Mouse (Mus musculus): ENCODE measurements around the gene Thap12. TPM values are rescaled to one million over a fixed set of nuclear protein-coding genes. Genes with fewer than 3 reads are reported as not detected.

Gene Thap12
- polyA plus RNA-seq, 1 experiment from 2014 or later, result 45.5 TPM

- Histone ChIP-seq H3K27ac (replicated peaks) (no peak overlapping the region), H3K4me2 (no peak overlapping the region), H3K27me3 (no peaks in the 10 kb centered on the region), H3K9ac (no peak overlapping the region), H3K4me1 (replicated peaks) (peaks cover 12% of the 10 kb centered on the region; the same call in 1 of the 2 replicates), H3K36me3 (no peaks in the 10 kb centered on the region), H3K9me3 (no peaks in the 10 kb centered on the region), H3K4me3 (no peak overlapping the region)
- ATAC-seq (ENCODE audit: low read depth), result no peak
- 89% methylated on average over 2 of the region's 2 CpGs for WGBS
Measured at GRCm38 (mm10) chr7:98677511-98677910, 25.4 kb upstream of the Thap12 start.

- Histone ChIP-seq H3K4me2 (peak overlapping the region; percentile 6; the same call in 1 of the 2 replicates), H3K9me3 (no peaks in the 10 kb centered on the region), H3K27ac (replicated peaks) (no peak overlapping the region), H3K4me3 (no peak overlapping the region), H3K36me3 (no peaks in the 10 kb centered on the region), H3K4me1 (replicated peaks) (peaks cover 12% of the 10 kb centered on the region; the same call in 1 of the 2 replicates), H3K9ac (no peak overlapping the region), H3K27me3 (no peaks in the 10 kb centered on the region)
- WGBS, result 70% methylated on average over 7 of the region's 7 CpGs
- ATAC-seq (ENCODE audit: low read depth), result no peak
Measured at GRCm38 (mm10) chr7:98678441-98678840, 24.5 kb upstream of the Thap12 start.

GRCm38 (mm10) chr7:98680691-98681090, 22.2 kb upstream of the Thap12 start:
- peaks cover 12% of the 10 kb centered on the region; the same call in 1 of the 2 replicates for H3K4me1 ChIP-seq (replicated peaks)
- no peak for ATAC-seq (ENCODE audit: low read depth)
- no peaks in the 10 kb centered on the region for H3K9me3 ChIP-seq
- H3K4me2 ChIP-seq, result no peak overlapping the region
- no peak overlapping the region for H3K27ac ChIP-seq (replicated peaks)
- no peaks in the 10 kb centered on the region; the same call in 1 of the 2 replicates for H3K27me3 ChIP-seq
- no peak overlapping the region for H3K4me3 ChIP-seq
- no peak overlapping the region for H3K9ac ChIP-seq
- WGBS, result 76% methylated on average over 2 of the region's 2 CpGs
- no peaks in the 10 kb centered on the region for H3K36me3 ChIP-seq

GRCm38 (mm10) chr7:98682821-98683220, 20.1 kb upstream of the Thap12 start:
- H3K27me3 ChIP-seq, result no peaks in the 10 kb centered on the region; the same call in 1 of the 2 replicates
- H3K36me3 ChIP-seq, result no peaks in the 10 kb centered on the region
- H3K9me3 ChIP-seq, result no peaks in the 10 kb centered on the region
- WGBS, result 95% methylated on average over 10 of the region's 10 CpGs
- no peak overlapping the region for H3K27ac ChIP-seq (replicated peaks)
- no peak for ATAC-seq (ENCODE audit: low read depth)
- H3K9ac ChIP-seq, result no peak overlapping the region
- no peak overlapping the region for H3K4me3 ChIP-seq
- H3K4me2 ChIP-seq, result no peak overlapping the region
- peaks cover 12% of the 10 kb centered on the region; the same call in 1 of the 2 replicates for H3K4me1 ChIP-seq (replicated peaks)

- ATAC-seq (ENCODE audit: low read depth), result peak; percentile 50; the same call in 1 of the 2 replicates
Measured at GRCm38 (mm10) chr7:98685895-98686294, 17.0 kb upstream of the Thap12 start.

GRCm38 (mm10) chr7:98690126-98690525, 12.8 kb upstream of the Thap12 start:
- Histone ChIP-seq H3K9me3 (no peaks in the 10 kb centered on the region), H3K9ac (no peak overlapping the region), H3K27ac (replicated peaks) (no peak overlapping the region), H3K27me3 (no peaks in the 10 kb centered on the region), H3K4me2 (no peak overlapping the region), H3K4me3 (no peak overlapping the region), H3K36me3 (no peaks in the 10 kb centered on the region), H3K4me1 (replicated peaks) (peaks cover 6% of the 10 kb centered on the region)
- ATAC-seq (ENCODE audit: low read depth), result no peak
- 93% methylated on average over 1 of the region's 1 CpGs for WGBS

More at GRCm38 (mm10) chr7:98685895-98686294, 17.0 kb upstream of the Thap12 start:
- Histone ChIP-seq H3K4me3 (no peak overlapping the region), H3K27me3 (no peaks in the 10 kb centered on the region; the same call in 1 of the 2 replicates), H3K4me2 (no peak overlapping the region), H3K9me3 (no peaks in the 10 kb centered on the region), H3K9ac (no peak overlapping the region), H3K27ac (replicated peaks) (no peak overlapping the region), H3K36me3 (no peaks in the 10 kb centered on the region), H3K4me1 (replicated peaks) (no peaks in the 10 kb centered on the region)
- 54% methylated on average over 13 of the region's 13 CpGs for WGBS

GRCm38 (mm10) chr7:98690831-98691230, 12.1 kb upstream of the Thap12 start:
- no peaks in the 10 kb centered on the region for H3K36me3 ChIP-seq
- peaks cover 6% of the 10 kb centered on the region for H3K4me1 ChIP-seq (replicated peaks)
- no peak for ATAC-seq (ENCODE audit: low read depth)
- WGBS, result 15% methylated on average over 3 of the region's 3 CpGs
- no peak overlapping the region for H3K27ac ChIP-seq (replicated peaks)
- H3K4me3 ChIP-seq, result no peak overlapping the region
- H3K4me2 ChIP-seq, result no peak overlapping the region
- no peaks in the 10 kb centered on the region for H3K27me3 ChIP-seq
- H3K9me3 ChIP-seq, result no peaks in the 10 kb centered on the region
- H3K9ac ChIP-seq, result no peak overlapping the region

GRCm38 (mm10) chr7:98692761-98693546, 9.9 kb upstream of the Thap12 start:
- Histone ChIP-seq H3K4me2 (peak overlapping the region; percentile 10; the same call in 1 of the 2 replicates), H3K27ac (replicated peaks) (no peak overlapping the region), H3K9ac (no peak overlapping the region), H3K36me3 (no peaks in the 10 kb centered on the region), H3K4me3 (no peak overlapping the region), H3K27me3 (no peaks in the 10 kb centered on the region), H3K9me3 (no peaks in the 10 kb centered on the region), H3K4me1 (replicated peaks) (peaks cover 6% of the 10 kb centered on the region)
- 41% methylated on average over 24 of the region's 24 CpGs for WGBS
- no peak for ATAC-seq (ENCODE audit: low read depth)

- ATAC-seq (ENCODE audit: low read depth), result no peak
- Histone ChIP-seq H3K36me3 (no peaks in the 10 kb centered on the region), H3K27me3 (no peaks in the 10 kb centered on the region), H3K27ac (replicated peaks) (no peak overlapping the region), H3K9me3 (no peaks in the 10 kb centered on the region), H3K4me1 (replicated peaks) (peaks cover 6% of the 10 kb centered on the region), H3K4me2 (no peak overlapping the region), H3K9ac (no peak overlapping the region), H3K4me3 (no peak overlapping the region)
- WGBS, result 74% methylated on average over 5 of the region's 5 CpGs
Measured at GRCm38 (mm10) chr7:98694046-98694445, 8.9 kb upstream of the Thap12 start.

GRCm38 (mm10) chr7:98697496-98697895, 5.4 kb upstream of the Thap12 start:
- H3K4me1 ChIP-seq (replicated peaks), result peaks cover 17% of the 10 kb centered on the region
- ATAC-seq (ENCODE audit: low read depth), result no peak
- H3K27ac ChIP-seq (replicated peaks), result no peak overlapping the region
- no peak overlapping the region for H3K4me2 ChIP-seq
- H3K9me3 ChIP-seq, result no peaks in the 10 kb centered on the region
- H3K27me3 ChIP-seq, result no peaks in the 10 kb centered on the region
- no peak overlapping the region for H3K4me3 ChIP-seq
- no peaks in the 10 kb centered on the region for H3K36me3 ChIP-seq
- H3K9ac ChIP-seq, result no peak overlapping the region
- WGBS, result 10% methylated on average over 2 of the region's 2 CpGs

GRCm38 (mm10) chr7:98698041-98698440, 4.9 kb upstream of the Thap12 start:
- no peaks in the 10 kb centered on the region for H3K27me3 ChIP-seq
- no peak overlapping the region for H3K9ac ChIP-seq
- no peak overlapping the region for H3K4me2 ChIP-seq
- ATAC-seq (ENCODE audit: low read depth), result no peak
- H3K4me3 ChIP-seq, result no peak overlapping the region
- WGBS, result 65% methylated on average over 5 of the region's 5 CpGs
- H3K4me1 ChIP-seq (replicated peaks), result peaks cover 14% of the 10 kb centered on the region
- H3K36me3 ChIP-seq, result no peaks in the 10 kb centered on the region
- no peaks in the 10 kb centered on the region for H3K9me3 ChIP-seq
- no peak overlapping the region for H3K27ac ChIP-seq (replicated peaks)

GRCm38 (mm10) chr7:98698590-98698989, 4.3 kb upstream of the Thap12 start:
- Histone ChIP-seq H3K27ac (replicated peaks) (no peak overlapping the region), H3K9me3 (no peaks in the 10 kb centered on the region), H3K36me3 (no peaks in the 10 kb centered on the region), H3K27me3 (no peaks in the 10 kb centered on the region), H3K9ac (no peak overlapping the region), H3K4me2 (no peak overlapping the region), H3K4me1 (replicated peaks) (peaks cover 12% of the 10 kb centered on the region), H3K4me3 (no peak overlapping the region)
- WGBS, result 92% methylated on average over 4 of the region's 4 CpGs
- no peak for ATAC-seq (ENCODE audit: low read depth)
